Mouse (Mus musculus) T-helper 2 cell (primary cell): ENCODE measurements around the gene Nacc2.

Source experiments
- in situ Hi-C: fragments of 300-600 bp; cut with MboI, MseI; formaldehyde crosslinking; loops from one replicate; pipeline ENCODE4 v1.15.1; 2025; ENCODE audit warnings: high pct_unique_total_duplicates

Nacc2 gene

GRCm38 (mm10) chr2:26055747-26056102 is 67.3 kb downstream of the Nacc2 start:
- in situ Hi-C loops = loop anchor here (5.0 kb wide), 1 partner anchor 87 kb away; no protein-coding TSS in a partner anchor

GRCm38 (mm10) chr2:26055046-26055746 is 67.8 kb downstream of the Nacc2 start:
- in situ Hi-C loops = loop anchor here (5.0 kb wide), 1 partner anchor 87 kb away; no protein-coding TSS in a partner anchor

GRCm38 (mm10) chr2:26052806-26053205 is 70.2 kb downstream of the Nacc2 start:
- in situ Hi-C loops = no loop called here

DNA sequence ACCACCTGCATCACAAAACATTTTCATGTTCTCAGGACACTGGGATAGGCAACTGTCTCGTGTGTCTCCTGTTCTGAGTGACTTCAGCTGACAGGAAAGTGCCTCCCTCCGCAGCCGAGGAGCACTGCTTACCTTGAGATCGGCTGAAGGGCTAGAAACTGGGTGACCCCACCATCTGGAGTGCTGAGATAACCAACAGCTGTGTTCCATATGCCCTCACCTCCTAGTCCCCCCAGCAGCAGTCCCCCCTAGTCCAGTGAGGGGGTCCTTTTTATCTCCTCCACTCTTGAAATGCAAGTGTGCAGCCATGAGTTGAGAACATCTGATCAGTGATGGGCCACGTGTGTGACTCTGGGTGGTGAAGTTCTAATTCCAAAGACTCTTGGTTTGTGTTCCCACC is 74.2 kb downstream of the Nacc2 start:
- in situ Hi-C loops = loop anchor here (10.0 kb wide), 1 partner anchor 546 kb away; no protein-coding TSS in a partner anchor

DNA sequence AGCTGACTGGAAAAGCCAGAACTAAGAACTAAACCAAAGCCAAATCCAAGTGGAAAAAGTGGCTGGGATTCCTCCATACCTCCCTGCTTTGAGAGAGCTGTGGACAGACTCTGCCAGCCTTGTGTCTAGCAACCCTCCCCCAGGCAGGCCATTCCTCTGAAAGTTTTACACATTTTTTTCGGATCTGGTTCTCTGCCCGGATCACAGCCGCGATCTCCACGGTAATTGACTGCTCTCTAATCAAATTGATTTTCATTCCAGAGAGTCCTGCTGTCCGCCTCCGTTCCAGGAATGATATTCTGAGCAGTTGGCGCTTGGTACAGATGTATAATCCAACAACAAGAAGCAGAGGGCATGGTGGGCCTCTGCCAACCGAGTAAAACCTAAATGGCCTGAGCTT is 78.8 kb downstream of the Nacc2 start:
- in situ Hi-C loops = loop anchor here (10.0 kb wide), 1 partner anchor 551 kb away; no protein-coding TSS in a partner anchor

DNA sequence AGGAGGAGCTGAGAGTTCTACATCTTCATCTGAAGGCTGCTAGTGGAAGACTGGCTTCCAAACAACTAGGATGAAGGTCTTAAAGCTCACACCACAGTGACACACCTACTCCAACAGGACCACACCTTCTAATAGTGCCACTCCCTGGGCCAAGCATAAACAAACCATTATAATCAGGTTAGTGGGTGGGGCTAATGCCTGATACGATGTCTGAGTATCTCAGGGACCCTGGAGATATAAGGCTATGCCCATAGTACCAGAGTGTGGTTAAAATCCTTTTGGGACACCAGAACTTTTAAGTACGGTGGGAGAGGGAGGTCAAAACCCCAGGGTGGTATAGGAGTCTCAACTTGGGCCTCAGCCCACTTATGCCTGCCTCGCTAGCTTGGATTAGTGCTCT is 80.4 kb downstream of the Nacc2 start:
- in situ Hi-C loops = loop anchor here (10.0 kb wide), 1 partner anchor 552 kb away; no protein-coding TSS in a partner anchor

DNA sequence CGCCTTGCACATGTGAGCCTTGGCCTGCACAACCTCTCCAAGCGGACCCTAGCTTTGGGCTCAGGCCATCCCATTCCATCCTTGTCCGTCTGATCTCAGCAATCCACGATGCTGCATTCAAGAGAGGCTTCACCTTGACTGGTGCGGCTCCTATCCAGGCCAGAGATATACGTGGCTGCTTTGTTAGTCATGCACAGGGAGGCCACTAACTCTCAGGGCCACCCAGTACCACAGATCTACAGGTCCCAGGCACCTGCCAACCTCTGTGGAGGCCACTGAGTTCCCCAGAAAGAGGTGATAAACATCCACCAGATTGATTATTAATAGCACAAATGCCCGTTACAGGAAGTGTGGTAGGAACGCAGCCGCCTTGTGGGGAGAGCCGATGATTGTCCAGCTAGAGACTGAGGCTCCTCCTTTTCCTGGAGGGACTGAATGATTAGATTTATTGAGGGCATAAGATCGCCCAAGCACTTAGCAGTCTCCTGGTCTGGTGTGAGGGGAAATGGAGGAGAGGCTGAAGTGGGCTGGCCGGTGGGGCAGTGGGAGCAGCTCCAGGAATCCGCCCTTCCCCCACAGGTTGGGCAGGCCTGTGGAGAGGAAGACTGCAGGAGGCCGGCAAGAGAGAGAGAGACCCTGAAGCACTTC is 81.7 kb downstream of the Nacc2 start:
- in situ Hi-C loops = loop anchor here (10.0 kb wide), 1 partner anchor 554 kb away; no protein-coding TSS in a partner anchor

DNA sequence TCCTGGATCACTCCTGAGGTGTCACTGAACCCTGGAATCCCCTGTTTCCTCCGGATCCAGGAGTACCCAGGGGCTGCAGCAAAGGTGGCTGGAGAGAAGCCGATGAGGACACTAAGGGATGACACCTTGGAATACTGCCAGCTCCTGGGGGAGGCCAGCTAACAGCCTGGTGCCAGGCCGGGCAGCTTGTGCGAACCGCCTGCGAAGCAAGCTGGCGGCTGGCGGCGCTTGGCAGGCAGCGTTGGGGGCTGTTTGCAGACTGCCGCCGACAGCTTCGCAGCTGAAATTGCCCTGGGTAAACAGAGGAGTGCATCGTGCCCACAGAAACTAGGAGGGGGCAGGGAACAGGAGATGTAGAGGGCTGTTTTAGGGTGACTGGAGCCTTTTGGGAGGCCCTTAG is 83.1 kb downstream of the Nacc2 start:
- in situ Hi-C loops = loop anchor here (10.0 kb wide), 1 partner anchor 555 kb away; no protein-coding TSS in a partner anchor

DNA sequence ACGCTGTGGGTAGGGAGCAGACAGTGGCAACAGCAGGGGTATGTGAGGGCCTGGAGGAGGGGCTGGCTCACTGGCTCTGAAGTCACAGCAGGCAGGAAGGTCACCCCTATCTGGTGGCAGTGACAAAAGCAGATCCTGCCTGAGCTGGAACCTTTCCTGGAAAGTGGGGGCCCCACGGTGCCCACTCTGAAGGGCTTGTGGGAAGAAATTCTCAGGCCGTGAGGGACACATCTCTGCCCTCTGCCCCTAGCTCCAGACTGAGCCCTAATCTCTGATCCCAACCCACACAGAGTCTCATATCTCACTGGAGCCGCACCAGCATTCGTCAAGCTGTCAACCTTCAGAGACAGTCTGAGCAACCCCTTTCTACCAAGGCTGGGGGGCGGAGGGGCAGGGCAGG is 85.6 kb downstream of the Nacc2 start:
- in situ Hi-C loops = no loop called here

DNA sequence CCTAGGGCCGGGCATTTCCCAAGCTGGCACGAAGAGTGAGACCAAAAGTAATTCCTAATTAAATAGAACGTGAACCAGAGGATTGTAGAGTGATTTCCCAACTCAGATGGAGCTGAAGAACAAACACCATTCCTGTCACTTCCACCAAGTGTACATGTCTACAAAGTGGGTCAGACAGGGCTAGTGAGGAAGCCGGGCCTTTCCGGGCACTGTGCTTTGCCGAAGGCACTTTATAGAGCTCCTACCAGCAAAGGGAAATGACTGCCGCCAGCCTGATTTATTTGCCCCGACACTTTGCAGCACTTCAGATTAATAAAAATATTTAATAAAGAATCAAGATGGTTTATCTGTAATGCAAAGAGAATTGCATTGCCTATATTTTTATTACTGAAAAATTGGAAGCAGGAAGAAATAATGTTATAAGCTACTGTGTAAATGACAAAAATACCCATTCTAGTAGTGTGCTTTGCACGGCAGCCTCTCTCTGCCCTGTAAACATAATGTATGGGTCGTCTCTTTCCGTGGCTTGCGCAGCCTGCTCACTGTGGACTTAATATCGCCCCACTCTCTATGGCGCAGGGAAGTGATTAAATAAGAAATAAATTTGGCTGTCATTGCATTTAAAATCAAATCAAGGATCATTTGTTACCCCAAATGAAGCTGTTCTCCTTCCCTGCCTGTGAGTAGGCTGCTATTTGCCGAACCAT is 88.5 kb downstream of the Nacc2 start:
- in situ Hi-C loops = no loop called here

GRCm38 (mm10) chr2:26030288-26030687 is 92.7 kb downstream of the Nacc2 start:
- in situ Hi-C loops = no loop called here

DNA sequence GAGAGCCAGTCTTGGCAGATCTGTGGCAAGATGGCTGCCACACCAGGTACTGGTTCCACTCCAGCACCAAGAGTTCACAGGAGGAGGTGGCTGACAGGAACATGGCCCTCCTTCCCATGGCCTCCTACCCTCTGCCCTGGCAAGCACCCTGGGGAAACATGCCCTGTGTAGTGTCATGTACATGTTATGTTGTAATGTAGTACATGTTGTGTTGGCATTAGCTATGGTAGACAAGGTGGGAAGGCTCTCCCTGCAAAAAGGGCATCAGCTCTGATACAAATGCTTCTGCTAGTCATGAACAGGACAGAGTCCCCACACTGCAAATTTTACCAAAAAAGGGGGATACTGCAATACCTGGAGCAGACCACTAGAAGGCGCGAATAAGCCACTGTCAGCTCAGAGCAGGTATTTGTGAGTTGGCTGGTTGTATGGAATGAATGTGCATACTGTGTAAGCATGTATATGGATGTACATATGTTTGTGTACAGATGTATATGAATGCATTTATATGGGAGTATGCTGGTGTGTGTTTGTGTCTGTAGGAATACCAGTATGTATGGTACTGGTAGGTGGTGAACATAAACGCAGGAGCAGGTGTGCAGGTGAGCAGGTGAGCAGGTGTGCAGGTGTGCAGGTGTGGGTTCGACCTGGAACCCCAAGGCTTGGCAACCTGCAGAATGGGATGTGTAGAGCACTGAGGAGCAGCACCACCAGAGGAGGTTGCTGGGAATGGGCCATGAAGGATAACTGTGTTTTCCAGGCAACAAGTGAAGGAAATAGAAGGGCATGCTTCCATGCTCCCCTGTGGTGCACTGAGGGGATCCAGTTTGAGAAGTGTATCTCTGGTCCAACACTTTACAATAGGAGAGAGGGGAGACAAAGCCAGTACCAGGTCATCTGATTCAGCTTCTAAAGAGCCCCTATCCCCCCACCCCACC is 98.6 kb downstream of the Nacc2 start:
- in situ Hi-C loops = loop anchor here (5.0 kb wide), 1 partner anchor 118 kb away; no protein-coding TSS in a partner anchor

GRCm38 (mm10) chr2:26022626-26023025 is 100.4 kb downstream of the Nacc2 start:
- in situ Hi-C loops = loop anchor here (5.0 kb wide), 1 partner anchor 120 kb away; no protein-coding TSS in a partner anchor

GRCm38 (mm10) chr2:26022258-26022565 is 100.8 kb downstream of the Nacc2 start:
- in situ Hi-C loops = loop anchor here (5.0 kb wide), 1 partner anchor 120 kb away; no protein-coding TSS in a partner anchor

DNA sequence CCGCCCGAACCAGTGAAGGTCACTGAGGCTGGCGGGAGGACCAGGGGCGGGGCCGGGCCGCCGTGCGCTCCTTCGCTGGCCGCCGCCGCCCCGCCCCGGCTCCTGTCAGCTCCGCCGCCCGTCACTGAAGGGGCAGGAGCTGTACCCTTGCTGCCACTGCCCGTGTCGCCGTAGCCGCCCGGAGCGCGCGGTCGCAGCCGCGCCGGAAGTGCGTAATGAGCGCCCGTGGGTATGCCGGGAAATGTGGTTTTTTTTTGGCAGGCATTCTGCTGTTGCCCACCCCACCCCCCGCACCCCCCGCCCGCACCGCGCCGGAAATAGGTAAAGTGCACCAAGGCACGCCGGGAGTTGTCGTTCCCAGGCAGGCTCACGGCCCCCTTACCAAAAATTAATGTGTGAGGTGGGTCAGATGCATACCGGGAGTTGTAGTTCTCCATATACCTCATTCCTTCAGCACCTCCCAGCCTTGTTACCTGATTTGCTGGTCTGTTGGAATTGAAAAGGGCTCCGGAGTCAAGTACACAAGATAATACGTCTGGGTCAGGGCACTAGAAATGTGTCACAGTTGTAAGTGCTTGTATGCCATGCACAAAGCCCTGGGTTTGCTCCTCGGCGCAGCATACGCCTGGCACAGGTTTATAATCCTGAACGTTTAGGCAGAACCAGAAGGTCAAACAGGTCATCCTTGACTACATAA is 101.3 kb downstream of the Nacc2 start, which contains the start of gene Ubac1:
TSS of gene Ubac1 (minus strand) at position 187 of the 697 bp plus-strand sequence.
- in situ Hi-C loops = loop anchor here (5.0 kb wide), 1 partner anchor 121 kb away; no protein-coding TSS in a partner anchor

DNA sequence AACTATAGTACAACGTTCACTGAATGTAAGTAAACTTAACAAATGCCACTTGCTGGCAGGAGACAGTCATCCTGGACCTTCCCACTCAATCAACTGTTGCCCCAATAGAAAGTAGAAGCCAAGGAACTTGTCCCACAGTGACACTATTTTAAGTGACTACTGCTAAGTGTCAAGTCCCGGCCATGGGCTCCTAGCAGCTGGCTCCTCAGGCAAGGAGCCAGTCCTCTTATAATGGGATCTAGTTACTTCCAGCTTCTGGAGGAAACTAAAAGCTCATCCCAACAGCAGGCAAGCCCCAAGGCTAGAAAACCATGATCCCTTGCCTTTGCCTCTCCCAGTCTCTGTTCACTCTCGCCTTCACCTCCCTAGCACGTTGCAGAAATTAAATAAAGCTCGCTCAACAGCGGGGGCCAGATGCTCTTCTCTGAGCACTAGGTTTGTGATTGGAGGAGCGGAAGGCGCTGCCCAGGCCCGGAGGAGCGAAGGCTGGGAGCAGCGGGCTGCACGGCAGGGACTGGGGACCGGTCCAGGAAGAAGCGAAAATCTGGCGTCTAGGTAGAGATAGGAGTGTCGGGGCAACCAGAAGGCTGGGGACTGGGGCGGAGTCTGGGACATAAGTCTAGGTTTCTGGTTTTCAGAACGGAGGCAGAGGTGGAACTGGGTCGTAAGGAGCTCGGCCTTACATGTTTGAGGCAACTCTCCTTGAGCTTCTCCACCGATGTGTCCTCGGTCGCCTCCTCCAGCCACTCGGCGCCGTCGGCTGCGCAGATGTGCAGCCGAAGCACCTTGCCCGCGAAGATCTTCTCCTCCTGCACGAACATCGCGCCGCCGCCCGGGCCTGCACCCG is 102.1 kb downstream of the Nacc2 start:
- in situ Hi-C loops = loop anchor here (5.0 kb wide), 1 partner anchor 121 kb away; no protein-coding TSS in a partner anchor

GRCm38 (mm10) chr2:26019923-26020322 is 103.1 kb downstream of the Nacc2 start:
- in situ Hi-C loops = loop anchor here (5.0 kb wide), 1 partner anchor 122 kb away; no protein-coding TSS in a partner anchor

GRCm38 (mm10) chr2:26017326-26017725 is 105.7 kb downstream of the Nacc2 start:
- in situ Hi-C loops = no loop called here

GRCm38 (mm10) chr2:26013674-26014073 is 109.3 kb downstream of the Nacc2 start:
- in situ Hi-C loops = no loop called here
